Mouse (Mus musculus) layer of hippocampus, adult 11-12 months (tissue): ENCODE measurements around the gene Tram2.
A peak's percentile ranks its signal among the peaks of the same experiment; 100 is the strongest.

ENCODE experiments used
- DNase-seq: peaks from one replicate; pipeline ENCODE4 v3.0.0; 2022; ENCODE audit warnings: low spot score

Gene Tram2

GRCm38 (mm10) chr1:20969642-20970041 lies 109.4 kb downstream of the Tram2 start:
- DNase-seq = no peak

GRCm38 (mm10) chr1:20954876-20955275 lies 124.2 kb downstream of the Tram2 start:
- no peak for DNase-seq

- DNase-seq = no peak
Observed at GRCm38 (mm10) chr1:20951799-20952198, 127.2 kb downstream of the Tram2 start.

- DNase-seq = peak; percentile 94
Observed at GRCm38 (mm10) chr1:20951300-20951763, 127.7 kb downstream of the Tram2 start, which contains the start of gene Efhc1. Efhc1 (plus strand) TSS chr1:20951626.
